Mouse (Mus musculus): ENCODE measurements around the gene Egf.

The Egf gene

DNA sequence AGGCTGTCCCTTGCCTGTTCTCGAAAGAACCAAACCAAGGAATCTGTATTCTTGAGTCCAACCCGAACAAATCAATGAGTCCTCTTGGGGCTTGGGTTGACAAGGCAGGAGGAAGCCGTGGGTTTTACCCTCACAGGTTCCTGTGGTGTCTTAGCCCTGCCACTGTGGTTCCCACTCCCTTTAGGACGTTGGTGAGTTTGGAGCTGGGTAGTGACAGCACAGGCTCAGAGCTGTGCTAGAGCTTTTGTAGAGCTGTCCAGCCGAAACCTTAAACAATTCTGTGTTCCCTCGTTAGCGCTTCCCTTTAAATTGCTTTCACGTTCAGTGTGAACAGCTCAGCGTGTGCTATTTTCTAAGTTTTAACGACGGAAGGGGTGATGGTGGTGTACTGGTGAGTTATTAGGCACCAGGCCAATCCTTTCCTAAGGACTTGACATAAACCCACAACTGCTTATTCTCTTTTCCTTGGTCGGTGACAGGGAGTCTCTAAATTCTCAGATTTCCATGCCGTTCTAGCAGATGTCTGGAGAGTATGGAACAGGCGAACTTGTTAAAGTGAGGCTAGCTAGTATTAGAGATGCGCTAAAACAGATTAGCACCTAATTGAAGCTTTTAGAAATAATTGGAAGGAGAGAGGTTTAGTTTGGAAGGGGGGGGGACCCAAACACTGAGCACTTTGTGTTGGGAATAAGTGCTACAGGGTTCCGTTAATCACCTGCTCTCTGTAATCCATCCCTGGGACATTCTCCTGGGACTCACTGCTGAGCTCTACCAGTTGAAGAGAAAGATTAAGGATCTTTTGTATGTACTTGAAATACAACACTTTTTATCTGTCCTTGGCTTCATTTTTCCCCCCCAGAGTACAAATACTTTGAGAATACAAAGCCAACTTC lies 16.6 kb downstream of the Egf start:
- no peak for DNase-seq (ENCODE audit: low read depth, low spot score)
- Histone ChIP-seq H3K36me3 (ENCODE audit: control insufficient read depth, insufficient read depth, low read length, poor library complexity, severe bottlenecking) (no peaks in the 10 kb centered on the region), H3K27me3 (ENCODE audit: control insufficient read depth, insufficient read depth, low read length, poor library complexity, severe bottlenecking) (no peaks in the 10 kb centered on the region)

DNA sequence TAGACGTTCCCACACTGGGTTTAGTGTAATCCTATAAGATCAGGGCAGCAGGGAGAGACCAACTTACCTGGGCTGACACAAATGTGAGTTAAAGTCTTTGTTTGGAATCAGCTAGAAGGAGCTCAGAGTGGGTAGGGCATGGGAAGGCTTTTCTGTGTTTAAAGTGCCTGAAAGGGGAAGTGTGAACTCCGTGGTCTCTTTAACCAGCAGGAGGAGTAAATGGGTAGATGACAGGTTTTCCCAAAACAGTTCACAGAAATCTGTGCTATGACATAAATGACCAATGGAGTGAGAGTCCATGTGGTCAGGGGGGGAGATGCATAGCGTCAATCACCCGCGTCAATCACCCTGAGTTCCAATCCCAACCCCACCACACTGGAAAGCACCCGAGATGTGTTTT lies 23.5 kb downstream of the Egf start:
- Histone ChIP-seq H3K36me3 (ENCODE audit: control insufficient read depth, insufficient read depth, low read length, poor library complexity, severe bottlenecking) (no peaks in the 10 kb centered on the region), H3K27me3 (ENCODE audit: control insufficient read depth, insufficient read depth, low read length, poor library complexity, severe bottlenecking) (no peaks in the 10 kb centered on the region)
- DNase-seq (ENCODE audit: low read depth, low spot score), result no peak

DNA sequence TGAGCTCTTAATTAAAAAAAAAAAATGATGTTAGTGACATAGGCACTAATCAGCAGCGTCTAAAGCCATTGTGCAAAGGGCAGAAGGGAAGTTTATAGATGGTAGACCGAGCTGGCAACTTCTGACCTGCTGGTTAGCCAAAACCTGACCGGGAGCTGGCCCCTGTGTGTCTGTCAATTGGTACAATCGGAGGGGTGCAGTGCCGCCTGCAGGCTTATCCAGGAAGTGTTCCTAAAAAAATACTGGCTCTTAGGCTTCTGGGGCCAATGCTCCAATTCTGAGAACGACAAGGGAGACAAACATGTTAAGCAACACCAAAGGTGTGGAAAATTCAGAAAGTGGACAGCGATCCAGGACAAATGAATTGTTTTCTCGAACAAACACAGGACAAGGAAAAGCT lies 24.7 kb downstream of the Egf start:
- peak; percentile 38 for DNase-seq (ENCODE audit: low read depth, low spot score)
- Histone ChIP-seq H3K27me3 (ENCODE audit: control insufficient read depth, insufficient read depth, low read length, poor library complexity, severe bottlenecking) (no peaks in the 10 kb centered on the region), H3K36me3 (ENCODE audit: control insufficient read depth, insufficient read depth, low read length, poor library complexity, severe bottlenecking) (no peaks in the 10 kb centered on the region)

- Histone ChIP-seq H3K36me3 (ENCODE audit: control insufficient read depth, insufficient read depth, low read length, poor library complexity, severe bottlenecking) (no peaks in the 10 kb centered on the region), H3K27me3 (ENCODE audit: control insufficient read depth, insufficient read depth, low read length, poor library complexity, severe bottlenecking) (no peaks in the 10 kb centered on the region)
- no peak for DNase-seq (ENCODE audit: low read depth, low spot score)
Measured at GRCm38 (mm10) chr3:129729916-129730315, 25.2 kb downstream of the Egf start.

GRCm38 (mm10) chr3:129725592-129725991 lies 29.5 kb downstream of the Egf start:
- no peaks in the 10 kb centered on the region for H3K36me3 ChIP-seq (ENCODE audit: control insufficient read depth, insufficient read depth, low read length, poor library complexity, severe bottlenecking)
- H3K27me3 ChIP-seq (ENCODE audit: control insufficient read depth, insufficient read depth, low read length, poor library complexity, severe bottlenecking), result no peaks in the 10 kb centered on the region
- no peak for DNase-seq (ENCODE audit: low read depth, low spot score)

DNA sequence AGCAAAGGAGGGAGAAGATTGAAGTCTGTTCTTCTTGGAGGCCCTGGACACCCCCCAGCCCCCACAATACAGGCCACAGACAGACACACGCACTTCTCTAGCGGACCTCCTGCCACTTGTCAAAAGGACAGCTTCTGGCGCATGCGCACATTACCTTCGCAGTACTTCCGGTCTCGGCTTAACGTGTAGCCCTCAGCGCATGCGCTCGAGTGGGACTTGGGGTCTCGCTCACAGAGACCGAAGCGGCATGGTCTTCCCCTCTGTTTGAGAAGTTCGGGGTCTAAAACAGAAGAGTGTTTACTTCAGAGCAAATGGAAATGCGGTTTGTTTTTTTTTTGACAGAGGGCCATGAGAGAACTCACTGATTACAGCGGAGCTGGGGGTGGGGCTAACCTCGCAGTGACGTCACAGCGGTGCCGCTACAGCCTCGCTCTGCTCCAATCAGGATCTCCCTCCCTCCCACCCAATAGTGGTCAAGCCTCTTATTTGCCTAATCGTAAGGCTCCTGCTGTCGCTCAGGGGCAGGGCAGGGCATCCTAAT lies 30.1 kb downstream of the Egf start:
- peak; percentile 98 for DNase-seq (ENCODE audit: low read depth, low spot score)
- Histone ChIP-seq H3K36me3 (ENCODE audit: control insufficient read depth, insufficient read depth, low read length, poor library complexity, severe bottlenecking) (no peaks in the 10 kb centered on the region), H3K27me3 (ENCODE audit: control insufficient read depth, insufficient read depth, low read length, poor library complexity, severe bottlenecking) (no peaks in the 10 kb centered on the region)

DNA sequence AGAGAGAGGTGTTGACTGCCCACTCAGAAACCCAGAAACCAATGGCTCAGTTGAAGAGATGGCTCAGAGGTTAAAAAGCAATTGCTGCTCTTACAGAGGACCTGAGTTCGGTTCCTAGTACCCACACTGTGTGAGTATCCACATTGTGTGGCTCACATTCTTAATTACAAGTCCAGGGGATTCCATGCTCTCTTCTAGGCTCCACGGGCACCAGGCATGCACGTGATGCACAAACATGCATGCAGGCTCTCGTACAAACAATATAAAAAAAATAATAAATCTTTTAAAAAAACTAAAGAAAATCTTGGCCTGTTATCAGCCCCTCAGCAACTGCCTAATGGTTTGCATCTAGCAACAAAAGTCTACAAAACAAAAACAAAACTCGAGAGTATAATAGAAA lies 30.6 kb downstream of the Egf start:
- Histone ChIP-seq H3K36me3 (ENCODE audit: control insufficient read depth, insufficient read depth, low read length, poor library complexity, severe bottlenecking) (no peaks in the 10 kb centered on the region), H3K27me3 (ENCODE audit: control insufficient read depth, insufficient read depth, low read length, poor library complexity, severe bottlenecking) (no peaks in the 10 kb centered on the region)
- peak; percentile 9 for DNase-seq (ENCODE audit: low read depth, low spot score)

- no peak for DNase-seq (ENCODE audit: low read depth, low spot score)
- Histone ChIP-seq H3K27me3 (ENCODE audit: control insufficient read depth, insufficient read depth, low read length, poor library complexity, severe bottlenecking) (no peaks in the 10 kb centered on the region), H3K36me3 (ENCODE audit: control insufficient read depth, insufficient read depth, low read length, poor library complexity, severe bottlenecking) (no peaks in the 10 kb centered on the region)
Measured at GRCm38 (mm10) chr3:129723311-129723710, 31.8 kb downstream of the Egf start.

DNA sequence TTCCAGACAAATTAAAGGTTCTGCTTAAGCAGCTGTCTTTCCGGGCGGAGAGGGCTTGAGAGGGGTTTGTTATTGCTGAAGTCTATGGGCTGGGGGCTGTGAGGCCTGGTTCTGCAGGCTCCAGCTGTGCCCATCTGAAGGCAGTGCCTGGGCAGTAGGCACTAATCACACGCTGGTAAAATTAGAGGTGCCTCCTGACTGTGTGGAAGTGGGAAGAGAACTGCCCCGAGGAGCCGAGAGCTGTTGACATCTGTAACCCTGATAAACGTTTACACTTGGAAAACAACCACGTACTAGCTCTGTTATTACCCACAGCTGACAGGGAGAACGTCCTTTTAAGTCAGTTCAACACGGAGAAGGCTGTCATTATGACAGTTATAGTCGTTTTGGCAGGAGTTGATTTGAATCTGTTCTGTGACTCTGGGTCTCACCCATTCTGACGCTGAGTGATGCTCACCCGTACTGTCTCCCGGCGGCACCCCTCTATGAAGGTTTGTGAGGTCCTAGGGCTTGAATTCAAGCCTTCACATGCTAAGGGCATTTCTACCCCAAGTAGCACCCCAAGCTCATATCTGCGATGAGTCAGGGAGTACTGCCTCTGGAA lies 40.5 kb downstream of the Egf start:
- DNase-seq (ENCODE audit: low read depth, low spot score), result no peak
- H3K27me3 ChIP-seq (ENCODE audit: control insufficient read depth, insufficient read depth, low read length, poor library complexity, severe bottlenecking), result no peaks in the 10 kb centered on the region
- H3K36me3 ChIP-seq (ENCODE audit: control insufficient read depth, insufficient read depth, low read length, poor library complexity, severe bottlenecking), result no peaks in the 10 kb centered on the region

GRCm38 (mm10) chr3:129708157-129708556 lies 47.0 kb downstream of the Egf start:
- H3K27me3 ChIP-seq (ENCODE audit: control insufficient read depth, insufficient read depth, low read length, poor library complexity, severe bottlenecking), result no peaks in the 10 kb centered on the region
- peak; percentile 59 for DNase-seq (ENCODE audit: low read depth, low spot score)
- H3K36me3 ChIP-seq (ENCODE audit: control insufficient read depth, insufficient read depth, low read length, poor library complexity, severe bottlenecking), result no peaks in the 10 kb centered on the region

GRCm38 (mm10) chr3:129698882-129699281 lies 56.2 kb downstream of the Egf start:
- Histone ChIP-seq H3K36me3 (ENCODE audit: control insufficient read depth, insufficient read depth, low read length, poor library complexity, severe bottlenecking) (peaks cover 3% of the 10 kb centered on the region; the same call in 1 of the 2 replicates), H3K27me3 (ENCODE audit: control insufficient read depth, insufficient read depth, low read length, poor library complexity, severe bottlenecking) (no peaks in the 10 kb centered on the region)
- DNase-seq (ENCODE audit: low read depth, low spot score), result peak; percentile 11

DNA sequence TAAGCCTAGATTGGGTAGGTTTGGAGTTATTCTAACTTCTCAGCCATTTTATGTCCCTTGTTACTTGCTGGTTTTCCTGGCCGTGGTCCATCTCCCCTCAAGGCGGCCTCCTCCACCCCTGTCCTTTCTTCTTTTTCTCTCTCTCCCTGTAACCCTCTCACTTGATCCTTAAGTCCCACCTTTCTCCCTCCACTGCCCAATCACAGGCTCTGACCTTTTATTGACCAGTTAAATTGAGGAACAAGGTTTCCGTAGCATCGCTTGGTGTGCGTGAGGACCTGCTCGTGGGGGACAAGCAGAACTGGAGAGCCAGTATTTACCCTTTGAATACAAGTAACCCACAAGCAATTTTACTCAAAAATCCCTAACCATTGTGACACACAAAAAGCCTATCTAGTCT lies 56.8 kb downstream of the Egf start:
- Histone ChIP-seq H3K27me3 (ENCODE audit: control insufficient read depth, insufficient read depth, low read length, poor library complexity, severe bottlenecking) (no peaks in the 10 kb centered on the region), H3K36me3 (ENCODE audit: control insufficient read depth, insufficient read depth, low read length, poor library complexity, severe bottlenecking) (peaks cover 3% of the 10 kb centered on the region; the same call in 1 of the 2 replicates)
- no peak for DNase-seq (ENCODE audit: low read depth, low spot score)

DNA sequence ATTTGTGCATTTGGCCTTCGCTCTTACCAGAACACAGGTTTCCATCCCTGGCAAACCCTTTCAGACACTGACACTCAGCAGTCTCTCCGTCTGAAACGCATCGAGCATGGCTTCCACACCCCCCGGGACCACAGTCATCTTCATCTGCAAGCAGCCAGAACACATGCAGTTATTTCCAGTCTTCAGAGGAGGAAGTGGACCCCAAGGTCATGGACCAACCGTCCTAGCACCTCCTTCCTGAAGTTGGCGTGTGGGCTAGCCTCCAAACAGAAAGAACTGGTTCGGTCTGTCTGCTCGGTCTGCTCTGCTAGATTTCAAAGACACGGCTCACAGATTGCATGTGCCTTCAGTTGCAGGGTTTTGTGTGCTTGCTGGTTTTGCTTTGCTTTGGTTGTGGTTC lies 57.4 kb downstream of the Egf start:
- DNase-seq (ENCODE audit: low read depth, low spot score), result peak; percentile 17
- no peaks in the 10 kb centered on the region for H3K27me3 ChIP-seq (ENCODE audit: control insufficient read depth, insufficient read depth, low read length, poor library complexity, severe bottlenecking)
- peaks cover 3% of the 10 kb centered on the region; the same call in 1 of the 2 replicates for H3K36me3 ChIP-seq (ENCODE audit: control insufficient read depth, insufficient read depth, low read length, poor library complexity, severe bottlenecking)

DNA sequence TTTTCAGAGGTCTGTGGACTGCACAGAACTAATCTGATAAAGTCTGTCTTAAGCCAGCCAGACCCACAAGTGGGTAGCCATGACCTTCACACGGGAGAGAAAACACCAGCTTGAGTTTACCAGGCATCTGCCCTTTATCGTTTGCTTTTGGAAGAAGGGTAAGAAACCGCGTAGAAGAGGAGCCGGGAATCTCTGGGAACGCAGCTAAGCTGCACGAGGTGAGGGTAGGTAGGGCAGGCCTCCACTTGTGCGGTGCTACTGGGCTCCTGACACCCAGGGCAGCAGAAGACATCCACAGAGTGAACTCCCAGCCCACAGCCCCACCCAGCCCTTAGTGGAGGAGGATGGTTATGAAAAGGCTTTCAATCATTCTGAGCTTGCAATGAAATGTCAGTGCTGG lies 59.2 kb downstream of the Egf start:
- no peaks in the 10 kb centered on the region for H3K27me3 ChIP-seq (ENCODE audit: control insufficient read depth, insufficient read depth, low read length, poor library complexity, severe bottlenecking)
- no peak for DNase-seq (ENCODE audit: low read depth, low spot score)
- peaks cover 1% of the 10 kb centered on the region; the same call in 1 of the 2 replicates for H3K36me3 ChIP-seq (ENCODE audit: control insufficient read depth, insufficient read depth, low read length, poor library complexity, severe bottlenecking)

GRCm38 (mm10) chr3:129693581-129693980 lies 61.5 kb downstream of the Egf start:
- Histone ChIP-seq H3K36me3 (ENCODE audit: control insufficient read depth, insufficient read depth, low read length, poor library complexity, severe bottlenecking) (no peaks in the 10 kb centered on the region; the same call in 1 of the 2 replicates), H3K27me3 (ENCODE audit: control insufficient read depth, insufficient read depth, low read length, poor library complexity, severe bottlenecking) (no peaks in the 10 kb centered on the region)
- DNase-seq (ENCODE audit: low read depth, low spot score), result no peak
